Mouse (Mus musculus) induced T-regulatory cell, adult 2 months (primary cell): Measurements from ENCODE around the gene Gm45140.

Experiments
- DNase-seq: peaks from one replicate; pipeline ENCODE4 v3.0.0-alpha.2; 2012; ENCODE audit warnings: low read depth

Gm45140 gene

DNA sequence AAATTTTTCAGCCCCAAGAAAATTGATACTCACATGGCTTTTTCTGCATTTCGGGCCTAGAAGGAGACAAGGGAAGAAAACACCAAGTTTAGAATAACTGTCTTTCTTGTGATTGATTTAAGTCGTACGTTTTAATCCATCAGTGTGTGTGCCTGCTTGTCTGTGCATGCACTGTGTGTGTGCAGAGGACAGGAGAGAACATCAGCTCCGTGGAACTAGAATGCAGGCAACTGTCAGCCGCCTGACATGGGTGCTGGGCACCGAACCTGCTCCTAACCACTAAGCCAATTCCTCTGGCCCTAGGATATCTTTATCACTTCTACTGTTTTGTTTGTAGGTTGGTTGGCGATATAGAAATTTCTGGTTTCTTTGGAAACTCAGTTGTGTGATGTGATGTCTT, at the start of gene Gm45140:
TSS of gene Gm45140 (minus strand) at position 101 of the 400 bp plus-strand sequence.
- no peak for DNase-seq

DNA sequence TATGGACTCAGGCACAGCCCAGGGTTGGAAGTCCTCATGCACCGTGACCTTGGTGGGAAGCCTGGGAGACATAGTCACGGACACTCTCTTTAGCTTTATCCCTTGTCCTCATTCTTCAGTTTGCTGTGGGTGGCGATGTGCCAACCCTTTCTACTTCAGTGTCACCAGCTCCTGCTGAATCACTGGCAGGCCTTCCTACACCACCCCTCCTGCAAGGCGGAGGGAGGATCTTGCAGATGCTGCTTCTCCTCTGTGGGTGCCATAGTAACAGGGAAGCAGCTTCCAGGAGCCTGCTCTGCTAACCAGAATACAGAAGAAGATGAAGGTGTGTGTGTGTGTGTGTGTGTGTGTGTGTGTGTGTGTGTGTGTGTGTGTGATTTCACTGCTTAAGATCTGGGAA, 47.2 kb upstream of the Gm45140 start:
- no peak for DNase-seq

DNA sequence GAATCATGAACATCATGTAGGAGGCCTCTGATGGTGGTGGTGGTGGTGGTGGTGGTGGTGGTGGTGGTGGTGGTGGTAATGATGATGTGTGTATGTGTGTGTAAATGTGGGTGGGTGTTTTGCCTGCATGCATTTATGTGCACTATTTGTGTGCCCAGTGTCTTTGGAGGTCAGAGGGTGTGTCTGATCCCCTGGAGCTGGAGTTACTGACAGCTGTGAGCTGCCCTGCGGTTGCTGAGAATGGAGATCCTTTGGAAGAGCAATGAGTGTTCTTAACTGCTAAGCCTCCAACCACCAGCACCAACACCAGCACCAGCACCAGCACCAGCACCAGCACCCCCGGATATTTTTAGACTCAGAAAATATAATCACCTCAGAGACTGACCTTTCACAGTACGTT, 46.6 kb upstream of the Gm45140 start:
- no peak for DNase-seq

DNA sequence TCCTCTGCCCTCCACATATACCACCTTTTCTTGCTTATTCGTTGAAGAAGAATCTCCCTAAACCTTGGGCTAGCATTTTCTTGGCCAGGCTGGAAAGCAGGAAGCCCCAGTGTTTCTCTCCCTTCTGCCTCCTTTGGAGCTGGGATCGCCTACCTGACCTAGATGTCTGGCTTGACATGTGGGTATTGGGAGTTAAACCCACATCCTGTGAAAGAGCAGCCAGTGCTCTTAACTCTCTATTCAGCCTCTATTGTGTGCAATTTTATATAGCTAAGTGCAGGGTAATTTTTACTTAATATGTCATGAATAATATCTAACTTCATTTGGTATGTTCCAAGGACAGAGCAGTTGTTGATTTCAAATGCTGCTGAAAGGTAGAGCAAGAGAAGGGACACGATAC, 44.0 kb upstream of the Gm45140 start:
- DNase-seq = no peak

DNA sequence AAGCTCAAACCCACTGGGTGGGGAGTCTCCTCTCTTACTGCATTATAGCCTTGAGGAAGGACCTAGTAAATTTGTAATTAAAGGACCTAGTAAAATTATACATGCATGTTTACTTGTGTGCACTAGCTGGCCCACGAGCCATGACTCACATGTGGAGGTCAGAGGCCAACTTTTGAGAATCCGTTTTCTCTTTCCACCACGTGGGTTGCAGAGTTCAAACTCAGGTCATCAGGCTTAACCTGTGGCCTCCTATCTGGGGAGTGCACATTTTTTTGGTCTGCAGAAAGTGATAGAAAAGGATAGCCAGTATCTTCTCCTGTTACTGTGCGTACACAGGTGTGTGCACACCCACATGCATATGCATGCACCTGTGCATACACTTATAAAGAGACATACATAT, 43.4 kb upstream of the Gm45140 start:
- peak; percentile 44 for DNase-seq

DNA sequence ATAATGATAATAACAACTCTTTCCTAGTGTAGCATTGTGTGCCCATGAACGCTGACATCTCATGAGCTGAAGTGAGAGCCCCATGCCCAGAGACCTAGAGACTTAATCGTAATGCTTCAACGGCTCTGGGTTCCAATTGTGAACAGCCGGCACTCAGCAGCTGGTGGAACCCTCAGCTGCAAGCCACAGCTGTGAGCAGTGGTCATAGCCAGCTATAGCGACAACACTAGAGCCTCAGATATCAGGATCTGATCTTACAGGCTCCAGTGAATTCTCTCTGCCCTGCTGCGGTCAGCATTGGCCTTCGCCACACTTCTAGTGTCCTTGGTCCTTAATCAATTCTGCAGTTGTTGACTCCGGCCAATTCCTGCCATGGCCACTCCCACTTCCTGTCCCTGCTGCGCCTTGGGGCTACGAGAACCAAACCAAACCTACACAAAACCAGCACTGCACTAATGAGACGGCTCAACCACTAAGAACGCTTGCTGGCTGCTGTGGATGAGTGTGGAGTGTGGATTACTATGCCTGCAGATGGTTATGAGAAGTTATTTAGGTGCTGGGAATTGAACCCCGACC, 40.6 kb upstream of the Gm45140 start:
- DNase-seq = peak; percentile 9

DNA sequence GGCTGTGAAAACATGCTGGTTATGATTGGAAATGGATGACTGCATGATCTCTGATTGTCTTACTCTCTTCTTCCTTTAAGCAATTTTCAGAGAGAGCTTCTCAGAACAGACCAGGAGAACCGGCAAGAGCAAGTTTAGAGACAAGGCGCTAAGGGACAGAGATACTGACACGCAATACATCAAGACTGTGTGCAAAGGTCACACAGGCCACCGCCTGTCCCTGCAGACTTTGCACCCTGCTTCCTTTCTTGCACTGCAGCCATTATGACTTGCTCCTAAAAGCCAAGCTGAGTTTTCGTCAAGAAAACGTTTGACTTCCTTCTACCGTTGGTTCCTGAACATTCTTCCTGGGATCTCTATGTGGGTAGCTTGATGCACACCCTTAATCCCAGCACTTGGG, 40.0 kb upstream of the Gm45140 start:
- DNase-seq = no peak

DNA sequence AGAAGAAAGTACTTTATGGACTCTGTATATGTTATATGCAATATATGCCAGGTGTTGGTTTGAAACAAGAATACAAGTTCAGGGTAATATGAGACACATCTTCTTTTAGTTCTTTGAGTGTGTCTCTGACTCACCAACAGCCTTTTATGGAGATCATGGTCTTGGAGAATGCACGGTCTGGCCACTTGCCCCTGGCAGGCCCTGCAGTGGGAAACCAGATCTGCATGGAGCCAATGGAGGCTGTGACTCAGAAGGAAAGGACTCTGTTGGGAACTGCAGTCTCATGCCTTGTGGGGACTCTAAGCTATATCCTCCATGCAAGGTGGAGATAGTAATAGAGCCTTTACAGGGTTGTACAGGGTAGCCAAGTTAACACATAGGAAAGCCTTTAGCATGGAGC, 39.5 kb upstream of the Gm45140 start:
- no peak for DNase-seq

DNA sequence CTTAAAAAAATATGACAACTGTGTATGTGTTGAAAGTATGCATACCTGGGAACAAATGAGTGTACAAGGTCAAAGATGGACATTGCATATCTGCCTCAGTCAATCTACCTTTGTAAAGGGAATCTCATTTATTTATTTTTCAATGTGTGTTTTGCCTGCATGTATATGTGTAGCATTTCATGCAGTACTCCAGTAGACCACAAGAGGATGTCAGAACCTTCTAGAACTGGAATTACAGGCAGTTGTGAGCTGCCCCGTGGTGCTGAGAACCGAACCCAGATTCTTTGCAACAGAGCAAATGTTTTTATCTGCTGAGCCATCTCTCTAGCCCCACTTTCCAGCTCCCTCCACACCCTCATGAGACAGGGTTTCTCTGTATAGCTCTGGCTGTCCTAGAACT, 38.4 kb upstream of the Gm45140 start:
- no peak for DNase-seq

DNA sequence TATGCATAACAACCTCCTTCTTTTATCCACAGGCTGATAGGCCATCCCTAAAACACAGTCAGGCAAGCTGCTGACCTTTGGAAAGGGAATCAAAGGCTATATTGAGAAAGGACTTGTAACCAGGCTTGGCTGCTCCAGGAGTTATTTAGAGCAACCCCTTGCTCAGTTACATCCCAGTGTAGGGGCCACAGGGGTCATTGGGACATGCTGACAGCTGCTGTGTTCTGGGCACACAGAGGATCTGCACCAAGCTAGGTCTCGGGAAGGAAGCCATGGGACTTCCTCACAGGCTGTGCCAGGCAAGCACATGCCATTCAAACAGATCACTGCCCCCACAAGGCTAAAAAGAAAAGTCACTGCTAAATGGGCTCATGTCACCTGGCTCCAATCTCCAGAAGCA, 37.5 kb upstream of the Gm45140 start:
- DNase-seq = no peak

DNA sequence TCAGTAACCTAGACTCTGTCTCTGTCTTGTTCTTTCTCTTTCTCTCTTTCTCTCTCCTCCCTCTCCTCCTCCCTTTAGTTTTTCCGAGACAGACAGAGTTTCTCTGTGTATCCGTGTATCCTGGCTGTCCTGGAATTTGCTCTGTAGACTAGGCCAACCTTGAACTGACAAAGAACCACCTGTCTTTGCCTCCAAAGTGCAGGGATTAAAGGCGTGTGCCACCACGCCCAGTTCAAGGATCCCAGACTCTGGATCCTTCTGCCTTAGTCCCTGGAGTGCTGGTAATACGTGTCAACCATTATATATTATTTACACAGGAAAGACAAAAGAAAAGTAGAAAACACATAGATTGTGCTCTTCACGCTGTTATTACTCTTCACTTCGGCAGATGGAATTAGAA, 35.6 kb upstream of the Gm45140 start:
- no peak for DNase-seq

DNA sequence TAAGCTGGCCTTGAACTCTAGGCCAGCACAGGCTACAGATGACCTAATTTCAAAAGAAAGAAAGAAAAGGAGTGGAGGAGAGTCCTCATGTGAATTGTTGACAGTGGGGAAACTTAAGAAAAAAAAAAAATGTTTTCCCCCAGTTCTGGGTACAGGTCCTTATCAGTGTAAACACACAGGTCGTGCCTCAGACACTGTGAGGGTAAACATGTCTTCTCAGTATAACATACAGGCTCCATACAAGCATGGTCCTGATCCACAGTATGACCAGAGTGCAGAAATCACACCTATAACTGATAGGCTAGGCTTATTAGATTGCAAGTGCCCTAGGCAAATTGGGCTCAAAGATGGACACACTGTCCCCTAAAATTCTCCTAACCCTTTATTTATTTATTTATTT, 34.8 kb upstream of the Gm45140 start:
- DNase-seq = no peak

DNA sequence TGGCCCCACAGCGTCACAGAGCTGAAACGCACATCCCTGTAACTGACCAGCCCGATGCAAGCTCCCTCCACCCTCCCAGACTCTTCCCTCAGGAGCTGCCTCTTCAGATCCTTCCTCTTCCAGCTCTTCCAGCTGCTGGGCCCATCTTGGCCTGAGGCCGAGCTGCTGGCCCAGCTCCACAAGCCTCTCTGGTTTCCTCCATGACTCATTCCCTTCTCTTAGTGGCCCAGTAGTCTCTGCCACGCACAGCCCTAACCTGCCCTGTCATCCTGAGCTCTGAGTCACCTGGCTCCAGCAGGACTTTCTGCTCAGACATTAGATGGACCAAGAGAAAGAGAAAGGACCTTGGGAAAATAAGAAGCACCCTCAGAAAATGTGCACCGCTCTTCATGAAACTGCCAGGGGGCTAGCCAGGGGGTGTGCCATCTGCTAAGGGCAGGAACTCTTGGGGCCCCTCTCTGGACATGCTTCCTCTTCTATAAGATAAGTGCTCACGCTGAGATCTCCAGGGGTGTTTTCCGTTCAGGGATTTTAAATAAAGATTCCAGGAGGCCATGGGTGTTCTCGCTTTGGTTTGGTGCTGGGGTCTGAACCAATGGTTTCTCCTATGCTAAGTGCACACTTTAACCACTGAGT, 33.4 kb upstream of the Gm45140 start:
- DNase-seq = no peak

DNA sequence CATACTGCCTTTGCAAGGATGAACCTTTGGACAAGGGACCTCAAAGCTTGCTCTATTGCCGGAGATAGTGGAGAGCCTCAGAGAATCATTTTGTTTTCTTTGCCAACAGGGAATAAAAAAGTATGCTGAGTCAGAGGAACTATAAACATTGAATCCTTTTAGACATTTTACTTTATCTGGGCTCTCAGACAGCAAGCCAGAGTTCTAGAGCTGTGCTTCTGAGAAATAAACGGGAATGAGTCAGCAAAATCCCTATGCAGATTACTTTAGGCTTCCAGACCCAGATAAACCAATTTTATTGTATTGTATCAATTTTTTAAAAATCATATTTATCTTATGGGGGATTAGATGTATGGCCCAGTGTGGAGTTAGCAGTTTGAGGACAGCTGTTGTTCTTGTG, 31.7 kb upstream of the Gm45140 start:
- no peak for DNase-seq

DNA sequence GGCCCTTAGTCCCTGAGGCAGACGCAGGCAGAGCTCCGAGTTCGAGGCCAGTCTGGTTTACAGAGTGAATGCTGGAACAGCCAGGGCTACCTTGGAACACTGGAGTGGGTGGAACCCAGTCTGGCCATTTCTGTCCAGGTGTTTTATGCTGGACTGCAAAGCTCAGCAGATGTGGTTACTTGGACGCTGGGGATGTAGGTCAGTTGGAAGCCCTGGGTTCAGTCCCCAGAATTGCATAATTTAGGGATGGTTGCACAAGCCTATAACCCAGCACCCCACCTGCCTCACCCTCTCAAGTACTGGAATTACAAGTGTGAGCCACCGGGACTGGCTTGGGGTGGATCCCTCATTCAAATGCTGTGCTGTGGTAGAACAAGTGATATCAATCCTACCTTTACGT, 30.6 kb upstream of the Gm45140 start:
- no peak for DNase-seq

DNA sequence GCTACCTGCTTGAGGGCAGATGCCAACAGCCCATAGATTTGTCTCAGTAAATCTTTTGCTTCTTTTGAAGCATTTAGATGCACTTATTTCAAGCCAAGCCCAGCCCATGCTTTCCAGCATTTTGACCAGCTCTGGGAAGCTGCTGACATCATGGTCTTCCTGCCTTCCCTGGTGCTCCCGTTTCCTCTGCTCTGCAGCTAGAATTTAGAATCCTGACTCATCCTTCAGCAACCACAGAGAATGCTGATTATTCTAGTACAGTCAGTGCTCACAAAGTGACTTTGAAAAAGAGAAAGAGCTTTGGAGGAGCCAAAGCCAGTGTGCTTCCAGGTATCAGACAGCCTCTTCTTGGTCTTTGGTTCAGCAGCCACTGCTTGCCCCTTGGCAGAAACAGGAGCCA, 21.5 kb upstream of the Gm45140 start:
- DNase-seq = no peak

DNA sequence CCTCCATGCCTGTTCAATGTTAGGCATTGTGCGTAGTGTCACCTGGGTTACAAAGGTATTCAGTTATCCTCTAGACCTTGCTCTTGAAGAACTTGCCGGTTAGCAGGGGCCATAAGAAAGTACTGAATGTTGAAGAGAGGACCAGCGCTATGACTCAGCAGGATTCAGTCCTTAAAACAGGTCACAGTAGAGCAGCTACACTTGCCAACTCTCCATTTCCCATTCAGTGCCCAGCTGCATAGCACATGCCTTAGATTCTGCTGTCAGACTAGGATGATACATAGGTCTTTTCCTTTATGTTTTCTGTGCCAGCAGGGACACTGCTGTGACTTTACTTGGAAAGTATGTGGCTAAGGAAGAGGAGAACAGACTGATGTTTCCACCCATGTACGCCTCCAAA, 17.9 kb upstream of the Gm45140 start:
- no peak for DNase-seq

DNA sequence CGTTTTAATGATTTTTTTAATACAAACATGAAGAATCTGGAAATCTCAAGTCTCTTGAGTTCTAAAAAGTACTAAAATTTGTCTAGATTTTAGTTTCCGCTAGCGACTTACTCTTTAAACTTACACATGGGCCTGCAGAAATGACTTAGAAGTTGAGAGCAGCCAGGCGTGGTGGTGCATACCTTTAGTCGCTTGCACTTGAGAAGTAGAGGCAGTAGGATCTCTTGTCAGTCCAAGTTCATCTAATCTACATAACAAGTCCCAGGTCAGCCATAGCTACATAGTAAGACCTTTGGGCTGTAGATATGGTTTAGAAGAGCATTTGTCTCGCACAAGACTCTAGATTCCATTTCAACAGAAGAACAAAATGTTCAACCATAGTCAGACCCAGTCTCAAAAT, 16.3 kb upstream of the Gm45140 start:
- no peak for DNase-seq

DNA sequence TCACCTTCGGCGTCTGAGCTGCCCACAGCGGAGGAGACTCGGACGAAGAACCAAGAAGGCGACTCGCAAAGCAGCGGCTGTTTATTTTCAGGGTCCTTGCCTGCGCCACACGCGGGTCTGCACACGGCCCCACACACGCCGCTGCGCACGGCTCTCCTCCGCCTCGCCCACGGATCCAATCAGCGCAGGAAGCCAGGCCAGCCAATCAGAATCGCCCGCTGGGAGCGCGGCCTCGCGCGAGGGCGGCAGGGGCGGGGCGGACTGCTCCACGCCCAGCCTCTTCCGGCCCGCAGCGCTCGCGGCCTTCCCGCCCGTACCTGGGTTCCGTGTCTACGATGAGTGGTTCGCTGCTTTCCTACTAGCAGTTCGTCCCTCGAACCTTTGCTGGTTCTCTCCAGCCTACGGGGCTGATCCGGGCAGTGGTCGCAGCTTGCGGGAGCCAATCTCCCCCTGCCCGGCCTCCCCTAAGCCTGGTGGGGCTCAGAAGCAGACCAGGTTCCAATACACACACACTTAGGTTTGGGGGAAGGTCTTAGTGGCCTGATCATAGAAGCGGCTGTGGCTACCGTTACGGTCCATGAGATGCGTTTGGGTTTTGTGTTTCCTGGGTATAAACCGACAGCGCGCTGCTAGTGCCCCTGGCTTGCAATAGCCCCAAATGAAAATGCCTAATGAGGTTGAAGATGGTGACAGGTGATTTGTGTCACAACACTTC, 15.5 kb upstream of the Gm45140 start, which contains the start of gene Cnbp:
TSS of gene Cnbp (minus strand) at position 207 of the 715 bp plus-strand sequence.
- DNase-seq = peak; percentile 98

DNA sequence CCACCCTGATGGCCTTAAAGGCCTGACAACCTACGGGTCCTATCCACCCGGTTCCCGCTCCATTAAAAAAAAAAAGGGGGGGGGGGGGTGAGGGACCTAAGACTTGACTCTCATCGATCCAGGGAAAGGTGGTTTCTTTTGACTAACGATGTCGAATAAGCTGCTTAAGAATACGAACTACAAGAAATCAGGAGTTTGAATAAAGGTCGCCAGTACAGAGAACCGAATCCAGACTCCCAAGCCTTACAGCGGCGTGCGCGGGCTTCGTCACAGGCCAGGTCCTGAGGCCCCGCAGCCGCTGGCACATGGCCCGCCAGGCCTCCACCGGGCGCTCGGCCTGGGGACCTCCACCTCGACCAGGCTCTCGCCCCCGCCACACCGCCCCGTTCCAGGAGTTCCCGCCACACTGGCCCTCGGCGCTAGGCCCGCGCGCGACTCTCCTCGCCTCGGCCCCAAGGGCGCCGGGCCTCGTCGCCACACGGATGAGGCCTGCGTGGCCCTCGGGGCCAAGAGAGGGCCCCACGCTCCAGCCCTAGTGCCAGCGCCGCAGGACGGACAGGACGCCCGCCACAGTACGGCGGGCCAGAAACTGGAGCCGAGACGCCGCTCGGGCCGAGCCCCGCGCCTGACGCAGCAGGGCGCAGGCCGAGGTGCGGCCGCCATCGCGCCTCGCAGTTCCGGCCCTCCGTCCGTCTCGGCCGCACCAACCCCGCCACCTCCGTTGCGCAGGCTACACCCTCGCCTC, 14.7 kb upstream of the Gm45140 start:
- peak; percentile 72 for DNase-seq

DNA sequence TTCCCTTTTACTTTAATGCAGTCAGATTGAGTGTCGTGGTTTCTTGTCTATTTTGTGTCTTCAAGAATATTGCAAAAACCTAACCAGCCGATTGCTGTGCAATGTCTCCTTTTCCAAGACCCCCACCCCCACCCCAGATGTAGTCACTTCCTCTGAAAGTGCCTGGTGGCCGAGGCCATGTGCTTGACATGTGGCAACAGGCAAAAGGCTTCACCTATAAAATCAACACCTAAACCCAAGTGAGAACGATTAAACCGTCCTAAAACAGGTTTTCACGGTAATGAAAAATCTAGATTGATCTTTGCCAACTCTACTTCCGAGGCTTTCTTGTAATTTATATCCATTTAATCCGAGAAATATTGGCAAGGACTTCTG, 14.2 kb upstream of the Gm45140 start:
- peak; percentile 66 for DNase-seq

DNA sequence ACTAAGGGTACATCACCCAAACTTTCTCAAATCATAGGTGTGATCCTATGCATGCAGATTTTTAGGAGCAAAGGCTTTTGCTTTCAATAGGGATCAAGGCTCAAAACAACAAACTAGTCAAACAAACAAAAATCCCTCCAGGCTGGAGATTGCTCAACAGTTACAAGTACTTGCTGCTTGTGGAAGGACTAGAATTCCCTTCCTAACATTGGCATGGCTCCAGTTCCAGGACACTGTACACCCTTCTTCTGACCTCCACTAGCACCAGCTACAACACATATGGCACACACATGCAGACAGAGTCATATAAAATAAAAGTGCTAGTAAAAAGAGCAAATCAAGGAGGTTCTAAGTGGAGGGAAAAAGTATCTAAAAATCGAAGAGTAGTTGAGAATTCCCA, 11.2 kb upstream of the Gm45140 start:
- peak; percentile 9 for DNase-seq
